Mouse (Mus musculus): ENCODE data around the gene Trappc6a.
A peak's percentile ranks its signal among the peaks of the same experiment; 100 is the strongest.

Trappc6a gene

GRCm38 (mm10) chr7:19523757-19524419, 15.7 kb downstream of the Trappc6a start:
- DNase-seq (ENCODE audit: low spot score): peak; percentile 75

- DNase-seq (ENCODE audit: low spot score): no peak
Observed at GRCm38 (mm10) chr7:19524420-19525104, 16.4 kb downstream of the Trappc6a start.

- no peak for DNase-seq (ENCODE audit: low spot score)
Observed at GRCm38 (mm10) chr7:19525105-19525481, 16.9 kb downstream of the Trappc6a start.

GRCm38 (mm10) chr7:19531077-19531476, 22.9 kb downstream of the Trappc6a start:
- DNase-seq (ENCODE audit: low spot score): no peak

GRCm38 (mm10) chr7:19532240-19532639, 24.0 kb downstream of the Trappc6a start:
- DNase-seq (ENCODE audit: low spot score): no peak

GRCm38 (mm10) chr7:19534676-19535075, 26.5 kb downstream of the Trappc6a start:
- DNase-seq (ENCODE audit: low spot score): no peak

GRCm38 (mm10) chr7:19540771-19541566, 32.8 kb downstream of the Trappc6a start:
- DNase-seq (ENCODE audit: low spot score): no peak

GRCm38 (mm10) chr7:19541681-19542154, 33.5 kb downstream of the Trappc6a start:
- DNase-seq (ENCODE audit: low spot score): no peak

GRCm38 (mm10) chr7:19542155-19542691, 34.0 kb downstream of the Trappc6a start:
- no peak for DNase-seq (ENCODE audit: low spot score)

- peak; percentile 34 for DNase-seq (ENCODE audit: low spot score)
Observed at GRCm38 (mm10) chr7:19543584-19543983, 35.4 kb downstream of the Trappc6a start.

- no peak for DNase-seq (ENCODE audit: low spot score)
Observed at GRCm38 (mm10) chr7:19546007-19546406, 37.8 kb downstream of the Trappc6a start.

- no peak for DNase-seq (ENCODE audit: low spot score)
Observed at GRCm38 (mm10) chr7:19547344-19547969, 39.3 kb downstream of the Trappc6a start.

- no peak for DNase-seq (ENCODE audit: low spot score)
Observed at GRCm38 (mm10) chr7:19549394-19549793, 41.2 kb downstream of the Trappc6a start.

GRCm38 (mm10) chr7:19551634-19552033, 43.4 kb downstream of the Trappc6a start:
- no peak for DNase-seq (ENCODE audit: low spot score)

GRCm38 (mm10) chr7:19552443-19552842, 44.2 kb downstream of the Trappc6a start:
- DNase-seq (ENCODE audit: low spot score): no peak

GRCm38 (mm10) chr7:19554168-19554567, 46.0 kb downstream of the Trappc6a start:
- DNase-seq (ENCODE audit: low spot score): no peak

GRCm38 (mm10) chr7:19557086-19557485, 48.9 kb downstream of the Trappc6a start:
- DNase-seq (ENCODE audit: low spot score): no peak

GRCm38 (mm10) chr7:19557982-19558900, 50.0 kb downstream of the Trappc6a start:
- DNase-seq (ENCODE audit: low spot score): no peak

GRCm38 (mm10) chr7:19558965-19559364, 50.8 kb downstream of the Trappc6a start:
- DNase-seq (ENCODE audit: low spot score): peak; percentile 72

GRCm38 (mm10) chr7:19560491-19561260, 52.5 kb downstream of the Trappc6a start:
- DNase-seq (ENCODE audit: low spot score): peak; percentile 20

Data from embryo, embryonic 10.5 days (tissue).